Mouse (Mus musculus) right cerebral cortex, adult 2 months (tissue): ENCODE measurements at regions not wholly inside any gene's neighbourhood (a gene's known extent, or its start where the extent isn't known, plus 50 kb on each side); places are given as distances from the start of the nearest gene placed in this dataset.
A peak's percentile ranks its signal among the peaks of the same experiment; 100 is the strongest.

Experiments
- DNase-seq, 2 experiments: peaks; one replicate each; pipeline ENCODE4 v3.0.0; 2021 to 2022; ENCODE audit warnings: low spot score in 2 of 2

GRCm38 (mm10) chr3:14381421-14381992 lies 99.0 kb upstream of the Slc7a12 start:
- DNase-seq = peak; percentile 63 to 74

GRCm38 (mm10) chr3:14390656-14391055 lies 89.8 kb upstream of the Slc7a12 start:
- DNase-seq = no peak

GRCm38 (mm10) chr3:14398676-14399075 lies 81.8 kb upstream of the Slc7a12 start:
- DNase-seq = no peak

- no peak for DNase-seq
These were observed 71.9 kb upstream of the Slc7a12 start for GRCm38 (mm10) chr3:14408435-14409125.
